Mouse (Mus musculus): Measurements from ENCODE around the gene Wdr44. TPM values are rescaled to one million over a fixed set of nuclear protein-coding genes. Genes with fewer than 3 reads are reported as not detected.

The Wdr44 gene
- polyA plus RNA-seq, 1 experiment = 1.3 TPM

GRCm38 (mm10) chrX:23840921-23841320 lies 148.1 kb downstream of the Wdr44 start:
- no peaks in the 10 kb centered on the region for H3K36me3 ChIP-seq (ENCODE audit: control insufficient read depth, insufficient read depth, low read length)
- H3K4me3 ChIP-seq (ENCODE audit: insufficient read depth, low read depth, low read length) = no peak overlapping the region
- no peak overlapping the region for H3K27ac ChIP-seq (ENCODE audit: insufficient read depth, low read depth, low read length)
- no peaks in the 10 kb centered on the region for H3K4me1 ChIP-seq (ENCODE audit: control insufficient read depth, insufficient read depth, low read length)
- TF ChIP-seq CTCF (conservative IDR thresholded peaks at IDR 0.05; ENCODE audit: insufficient read depth, insufficient read length, low read depth, low read length) = no peak
- DNase-seq = peak; percentile 69
- 39% methylated on average over 1 of the region's 1 CpGs for WGBS
- no peaks in the 10 kb centered on the region for H3K27me3 ChIP-seq (replicated peaks; ENCODE audit: control insufficient read depth, insufficient read depth, low read length)

Other genes with a start within 250 kb of the Wdr44 start
- gene Gm4907, start 189.5 kb downstream of the Wdr44 start, polyA plus RNA-seq (2012; rRNA removed) = not detected in 2 replicates